Mouse (Mus musculus) ES-Bruce4 (cell line): ENCODE measurements at regions not wholly inside any gene's neighbourhood (a gene's known extent, or its start where the extent isn't known, plus 50 kb on each side); places are given as distances from the start of the nearest gene placed in this dataset.

ENCODE experiments used
- H3K27ac ChIP-seq: 2 replicates; pipeline ENCODE4 v1.5.1; 2012; ENCODE audit warnings: low read length, inconsistent platforms; ENCODE audit not compliant: insufficient read depth
- H3K27me3 ChIP-seq: 2 replicates; pipeline ENCODE4 v1.6.1; 2012; ENCODE audit warnings: mild to moderate bottlenecking, low read length, inconsistent platforms; ENCODE audit not compliant: control insufficient read depth, poor library complexity, insufficient read depth, severe bottlenecking
- H3K36me3 ChIP-seq: 2 replicates; pipeline ENCODE4 v1.6.1; 2012; ENCODE audit warnings: inconsistent platforms, mild to moderate bottlenecking, low read length, moderate library complexity; ENCODE audit not compliant: control insufficient read depth, poor library complexity, insufficient read depth, severe bottlenecking
- H3K4me1 ChIP-seq: one replicate; pipeline ENCODE4 v1.8.1; 2011; ENCODE audit warnings: low read length; ENCODE audit not compliant: control insufficient read depth, insufficient read depth
- H3K4me3 ChIP-seq: 2 replicates; pipeline ENCODE4 v1.5.1; 2011; ENCODE audit warnings: low read depth, mild to moderate bottlenecking, low read length
- H3K9ac ChIP-seq: 2 replicates; pipeline ENCODE4 v1.6.1; 2012; ENCODE audit warnings: low read depth, mild to moderate bottlenecking, inconsistent platforms; ENCODE audit not compliant: poor library complexity, severe bottlenecking
- H3K9me3 ChIP-seq: replicated peaks from 2 replicates; pipeline ENCODE4 v1.6.1; 2012; ENCODE audit warnings: mild to moderate bottlenecking, low read length, inconsistent platforms; ENCODE audit not compliant: control insufficient read depth, poor library complexity, insufficient read depth, severe bottlenecking
- CTCF ChIP-seq: IDR thresholded peaks from one replicate; pipeline ENCODE4 v1.8.1; 2011; ENCODE audit warnings: low read depth, low read length
- EP300 ChIP-seq: IDR thresholded peaks from 2 replicates; pipeline ENCODE4 v1.6.1; 2011; ENCODE audit warnings: low read depth, low read length; ENCODE audit not compliant: insufficient read depth
- POLR2A ChIP-seq: IDR thresholded peaks from one replicate; pipeline ENCODE4 v1.8.1; 2011; ENCODE audit warnings: low read length; ENCODE audit not compliant: insufficient read depth

DNA sequence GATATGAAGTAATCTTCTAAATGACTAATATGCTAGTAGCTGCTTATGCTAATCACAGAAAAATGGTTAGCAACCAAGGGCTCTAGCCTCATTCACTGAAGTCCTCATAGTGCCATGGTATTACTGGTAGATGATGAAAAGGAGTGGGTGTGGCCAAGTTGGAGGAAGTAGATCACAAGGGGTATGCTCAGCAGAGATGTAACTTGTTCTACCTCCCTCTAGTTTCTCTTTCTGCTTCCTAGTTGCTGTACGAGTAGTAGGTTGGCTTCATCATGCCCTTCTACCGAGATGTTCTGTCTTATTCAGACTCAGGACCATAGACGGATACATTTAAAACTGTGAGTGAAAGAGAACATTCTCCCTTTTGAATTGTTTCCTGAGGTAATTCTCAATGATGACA lies 169.5 kb downstream of the Tmem161b start:
- no peak overlapping the region for H3K9ac ChIP-seq
- H3K9me3 ChIP-seq, result peaks cover 4% of the 10 kb centered on the region
- no peaks in the 10 kb centered on the region for H3K36me3 ChIP-seq
- H3K27ac ChIP-seq, result no peak overlapping the region
- TF ChIP-seq CTCF, result no peak
- TF ChIP-seq EP300, result no peak
- TF ChIP-seq POLR2A, result no peak
- no peaks in the 10 kb centered on the region for H3K27me3 ChIP-seq
- no peak overlapping the region for H3K4me3 ChIP-seq
- no peaks in the 10 kb centered on the region for H3K4me1 ChIP-seq

DNA sequence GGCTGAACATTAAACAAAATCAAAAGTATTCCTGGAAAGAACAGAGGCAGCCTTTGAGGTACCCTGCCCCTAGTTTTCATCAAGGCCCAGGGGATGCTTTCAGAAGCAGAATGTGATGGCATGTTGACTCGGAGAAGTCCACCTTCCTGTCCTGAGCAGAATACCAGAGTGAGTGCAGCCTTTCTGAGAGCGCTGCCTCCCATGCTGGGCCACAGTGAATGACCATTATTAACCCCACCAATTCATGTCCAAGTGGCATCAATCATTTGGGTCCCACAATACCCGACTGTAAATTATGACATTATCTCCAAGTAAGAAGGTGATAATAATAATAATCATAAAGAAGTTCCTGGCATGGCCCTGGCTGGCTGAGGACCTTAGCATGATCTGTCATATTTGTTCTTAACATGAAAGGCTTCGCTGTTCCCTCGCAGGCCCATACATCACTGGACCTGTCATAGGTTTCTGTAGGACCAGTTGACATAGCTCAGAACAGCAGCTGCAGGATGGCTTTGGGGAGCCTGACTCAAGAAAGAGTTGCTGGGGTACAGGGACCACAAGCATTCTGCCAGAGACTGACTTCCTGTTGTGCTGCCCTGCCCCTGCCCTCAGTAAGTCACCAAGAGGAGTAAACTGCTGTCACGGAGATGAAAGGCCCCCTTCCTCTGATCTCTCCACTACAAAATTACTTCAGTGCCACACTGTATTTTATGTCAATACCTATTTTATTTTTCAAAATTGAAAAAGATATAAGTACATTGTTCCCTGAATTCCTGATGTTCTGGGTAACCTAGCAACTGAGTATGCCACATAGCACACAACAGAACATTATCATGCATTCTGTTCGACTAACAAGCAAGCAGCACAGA lies 176.6 kb downstream of the Tmem161b start:
- Histone ChIP-seq H3K9me3 (no peaks in the 10 kb centered on the region), H3K27ac (no peak overlapping the region), H3K36me3 (no peaks in the 10 kb centered on the region), H3K4me1 (no peaks in the 10 kb centered on the region), H3K27me3 (no peaks in the 10 kb centered on the region), H3K9ac (no peak overlapping the region), H3K4me3 (no peak overlapping the region)
- TF ChIP-seq EP300 (no peak), POLR2A (no peak), CTCF (no peak)

DNA sequence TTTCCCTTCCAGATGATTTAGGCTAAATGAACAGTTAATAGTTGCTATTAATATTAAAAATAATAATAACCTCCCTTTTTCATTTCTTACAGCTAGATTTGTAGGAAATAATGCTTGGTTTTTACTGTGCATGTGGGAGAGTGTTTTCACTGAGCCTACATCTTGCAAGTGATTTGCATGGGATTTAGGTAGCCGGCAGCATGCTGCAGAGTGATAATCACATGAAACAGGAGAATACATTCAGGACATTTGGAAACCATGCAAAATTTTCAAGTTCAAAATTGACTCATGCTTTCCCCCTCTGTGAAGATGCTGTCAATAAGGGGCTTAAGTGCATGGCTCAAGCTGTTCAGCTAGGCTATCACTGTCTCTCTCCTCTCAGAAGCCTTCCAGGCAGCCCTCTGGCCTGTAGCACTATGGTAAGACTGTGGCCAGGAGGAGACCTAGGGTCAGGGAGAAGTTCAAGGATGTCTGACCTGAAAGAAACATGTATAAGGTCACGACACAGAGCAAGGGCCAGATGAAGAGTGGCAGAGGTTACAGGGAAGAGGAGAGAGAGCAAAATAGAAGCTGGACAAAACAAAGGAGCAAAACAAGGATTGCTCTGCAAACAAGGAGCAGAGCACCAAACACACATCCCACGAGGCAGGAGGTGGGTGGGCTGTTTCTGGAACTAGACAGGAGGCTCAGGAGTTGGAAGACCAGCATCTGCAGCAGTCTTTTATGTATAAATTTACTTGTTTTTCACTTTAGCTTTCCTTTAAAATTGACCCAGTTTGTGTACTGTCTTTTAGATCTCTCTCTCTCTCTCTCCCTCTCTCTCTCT lies 177.5 kb downstream of the Tmem161b start:
- Histone ChIP-seq H3K4me1 (no peaks in the 10 kb centered on the region), H3K36me3 (no peaks in the 10 kb centered on the region), H3K27ac (no peak overlapping the region), H3K27me3 (no peaks in the 10 kb centered on the region), H3K9ac (no peak overlapping the region), H3K4me3 (no peak overlapping the region), H3K9me3 (no peaks in the 10 kb centered on the region)
- no peak for TF ChIP-seq EP300
- no peak for TF ChIP-seq POLR2A
- no peak for TF ChIP-seq CTCF

DNA sequence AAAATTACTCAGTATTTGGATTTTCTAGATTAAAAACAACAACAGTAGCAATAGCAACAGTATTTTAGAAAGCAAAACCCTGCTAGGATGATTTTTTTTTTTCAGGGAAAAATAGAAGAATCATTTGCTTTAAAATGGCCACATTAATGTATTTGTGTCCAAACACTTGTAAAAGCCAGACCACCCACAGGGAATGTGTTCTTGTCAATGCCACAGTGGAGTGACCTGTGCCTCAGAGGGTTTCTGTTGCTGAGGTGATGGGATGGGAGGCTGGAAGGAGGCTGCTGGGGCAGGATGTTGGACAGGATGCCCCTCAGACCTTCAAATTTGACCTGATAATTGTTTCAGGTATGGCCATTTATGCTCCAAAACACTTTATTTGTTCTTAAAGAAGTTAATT lies 178.9 kb downstream of the Tmem161b start:
- TF ChIP-seq EP300, result no peak
- no peak for TF ChIP-seq CTCF
- TF ChIP-seq POLR2A, result no peak
- Histone ChIP-seq H3K27me3 (no peaks in the 10 kb centered on the region), H3K4me3 (no peak overlapping the region), H3K9ac (no peak overlapping the region), H3K9me3 (no peaks in the 10 kb centered on the region), H3K4me1 (no peaks in the 10 kb centered on the region), H3K36me3 (no peaks in the 10 kb centered on the region), H3K27ac (no peak overlapping the region)

DNA sequence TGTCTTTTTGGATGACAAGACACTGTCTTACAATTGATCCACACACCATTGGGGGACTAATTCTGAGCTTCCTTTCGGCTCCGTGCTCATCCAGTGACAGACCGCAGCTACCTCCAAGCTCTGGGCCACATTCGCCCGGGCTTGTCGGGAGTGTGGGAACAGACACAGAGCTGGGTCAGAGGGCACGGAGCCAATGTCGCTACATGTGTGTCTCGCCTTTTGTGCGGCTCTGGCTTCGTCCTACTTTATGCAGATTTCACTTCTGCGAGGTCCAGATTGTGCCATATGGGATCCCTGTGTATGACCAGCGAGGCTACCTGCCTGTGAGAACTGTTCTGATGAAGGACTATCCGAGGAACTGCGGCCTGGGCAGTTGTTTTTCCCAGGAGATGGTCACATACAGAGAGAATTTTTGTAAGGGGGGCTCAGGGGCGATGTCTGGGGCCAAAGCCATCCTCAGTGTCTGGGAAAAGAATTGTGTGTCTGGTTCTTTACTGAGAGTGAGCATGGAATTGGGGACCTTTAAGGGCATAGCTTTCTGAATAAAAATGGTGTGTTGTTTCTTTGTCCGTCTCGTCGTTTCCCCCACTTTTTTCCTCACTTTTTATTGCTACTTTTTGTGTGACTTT lies 182.6 kb downstream of the Tmem161b start:
- Histone ChIP-seq H3K36me3 (no peaks in the 10 kb centered on the region), H3K9me3 (no peaks in the 10 kb centered on the region), H3K27me3 (no peaks in the 10 kb centered on the region), H3K9ac (no peak overlapping the region), H3K27ac (no peak overlapping the region), H3K4me3 (peak overlapping the region; percentile 6; the same call in 1 of the 2 replicates), H3K4me1 (no peaks in the 10 kb centered on the region)
- TF ChIP-seq POLR2A (no peak), EP300 (no peak), CTCF (no peak)
